In the genomic region with DNA sequence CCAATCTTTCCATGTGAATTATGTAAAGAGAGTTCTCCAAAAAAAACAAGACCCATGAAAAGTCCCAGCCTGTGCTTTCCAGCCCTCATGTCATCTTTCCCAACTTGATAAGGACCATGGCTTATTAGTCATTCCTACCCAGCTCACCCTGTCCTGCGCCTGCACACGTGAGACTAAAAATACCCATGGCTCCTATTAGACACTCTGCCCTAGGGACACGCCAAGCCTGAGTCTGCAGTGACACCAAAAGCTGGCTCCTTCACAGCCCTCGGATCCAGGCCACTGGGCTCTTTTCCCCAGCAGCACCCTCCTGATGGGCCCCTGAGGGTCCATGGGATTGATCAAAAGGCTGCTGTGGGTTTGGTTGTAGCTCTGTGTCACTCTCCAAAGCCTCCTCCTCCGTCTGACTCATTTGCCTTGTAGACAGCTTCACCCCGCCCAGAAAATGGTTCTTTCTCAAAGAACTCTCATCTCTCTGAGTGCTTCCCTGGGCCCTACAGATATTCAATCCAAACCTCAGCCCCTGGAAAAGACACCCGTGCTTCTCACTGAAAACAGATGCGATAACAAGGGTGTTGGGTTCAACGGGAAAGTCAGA, we compare ENCODE assay signal across 17 mouse cellular contexts. TPM values are rescaled to one million over a fixed set of nuclear protein-coding genes. Genes with fewer than 3 reads are reported as not detected.
DNase-seq lines count a peak whose midpoint lies in the region; ATAC-seq and TF ChIP-seq lines count a peak whose summit lies in the region.
"Had no signal": no experiment of that assay in that cellular context is flagged by ENCODE, and none has a peak within 500 bp of the region (broad histone marks: within the 10 kb centered on the region; RNA-seq: fewer than 3 reads in every experiment).

No protein-coding gene starts in this region.

- no peaks in the 10 kb centered on the region for H3K27me3 ChIP-seq in midbrain, embryonic 11.5 days (ENCODE audit: control insufficient read depth, insufficient read depth, low read length)
- H3K27me3 ChIP-seq in midbrain, postnatal 0 days (ENCODE audit: insufficient read depth, low read length) = no peaks in the 10 kb centered on the region; the same call in 1 of the 2 replicates
- no peaks in the 10 kb centered on the region for H3K27me3 ChIP-seq in heart, postnatal 0 days (ENCODE audit: control insufficient read depth, insufficient read depth, low read length)
- H3K27me3 ChIP-seq: limb, embryonic 15.5 days; neural tube, embryonic 13.5 days had no signal

- no peaks in the 10 kb centered on the region for H3K36me3 ChIP-seq in midbrain, embryonic 11.5 days (ENCODE audit: control insufficient read depth, insufficient read depth, low read length)
- no peaks in the 10 kb centered on the region for H3K36me3 ChIP-seq in midbrain, postnatal 0 days (ENCODE audit: insufficient read depth, low read length)
- H3K36me3 ChIP-seq in heart, postnatal 0 days (replicated peaks; ENCODE audit: control insufficient read depth, insufficient read depth, low read length) = no peaks in the 10 kb centered on the region
- H3K36me3 ChIP-seq: embryonic facial prominence, embryonic 12.5 days; limb, embryonic 15.5 days; neural tube, embryonic 13.5 days had no signal

- H3K9me3 ChIP-seq in midbrain, embryonic 11.5 days (ENCODE audit: control insufficient read depth, low read length) = no peaks in the 10 kb centered on the region
- H3K9me3 ChIP-seq in midbrain, postnatal 0 days (ENCODE audit: low read length) = no peaks in the 10 kb centered on the region
- H3K9me3 ChIP-seq in heart, postnatal 0 days (replicated peaks; ENCODE audit: control insufficient read depth, low read length) = no peaks in the 10 kb centered on the region
- H3K9me3 ChIP-seq: embryonic facial prominence, embryonic 12.5 days; limb, embryonic 15.5 days; neural tube, embryonic 13.5 days had no signal

- no peak overlapping the region for H3K4me3 ChIP-seq in midbrain, embryonic 11.5 days (ENCODE audit: low read depth, low read length)
- H3K4me3 ChIP-seq in midbrain, postnatal 0 days (ENCODE audit: low read depth, low read length) = no peak overlapping the region
- no peak overlapping the region for H3K4me3 ChIP-seq in heart, postnatal 0 days (ENCODE audit: low read depth, low read length)
- H3K4me3 ChIP-seq: embryonic facial prominence, embryonic 12.5 days; left cerebral cortex, adult 2 months; limb, embryonic 15.5 days; neural tube, embryonic 13.5 days had no signal

- TF ChIP-seq EP300 in heart, postnatal 0 days (IDR thresholded peaks at IDR 0.05; ENCODE audit: low read depth) = no peak

- WGBS in midbrain, embryonic 11.5 days = 88% methylated on average over 9 of the region's 9 CpGs
- 87% methylated on average over 9 of the region's 9 CpGs for WGBS in midbrain, postnatal 0 days
- 47% methylated on average over 9 of the region's 9 CpGs for WGBS in heart, postnatal 0 days

- no peak overlapping the region for H3K4me2 ChIP-seq in midbrain, embryonic 11.5 days
- H3K4me2 ChIP-seq in midbrain, postnatal 0 days (ENCODE audit: low read depth, low read length, poor library complexity, severe bottlenecking) = no peak overlapping the region
- no peak overlapping the region for H3K4me2 ChIP-seq in heart, postnatal 0 days (ENCODE audit: low read depth, low read length)
- H3K4me2 ChIP-seq: embryonic facial prominence, embryonic 12.5 days; hindbrain, embryonic 14.5 days; limb, embryonic 15.5 days; neural tube, embryonic 13.5 days had no signal

- intact Hi-C loops in gastrocnemius, postnatal 14 days (cut with DNase I; ENCODE audit: low total_unique reads) = no loop called here

- H3K4me1 ChIP-seq in midbrain, embryonic 11.5 days (ENCODE audit: control insufficient read depth, insufficient read depth, low read length) = no peaks in the 10 kb centered on the region
- no peaks in the 10 kb centered on the region for H3K4me1 ChIP-seq in midbrain, postnatal 0 days (ENCODE audit: insufficient read depth, low read length)
- peaks cover 34% of the 10 kb centered on the region for H3K4me1 ChIP-seq in heart, postnatal 0 days (ENCODE audit: control insufficient read depth, insufficient read depth)
- H3K4me1 ChIP-seq: embryonic facial prominence, embryonic 12.5 days; limb, embryonic 15.5 days had no signal

- no peak overlapping the region for H3K27ac ChIP-seq in midbrain, embryonic 11.5 days (ENCODE audit: low read depth, low read length)
- H3K27ac ChIP-seq in midbrain, postnatal 0 days (ENCODE audit: low read depth, low read length) = no peak overlapping the region
- H3K27ac ChIP-seq in heart, postnatal 0 days (ENCODE audit: low read depth) = peak overlapping the region; percentile 90
- H3K27ac ChIP-seq: embryonic facial prominence, embryonic 12.5 days; hindbrain, embryonic 14.5 days; limb, embryonic 15.5 days; neural tube, embryonic 13.5 days had no signal

- no peak overlapping the region for H3K9ac ChIP-seq in midbrain, embryonic 11.5 days (ENCODE audit: low read length)
- no peak overlapping the region for H3K9ac ChIP-seq in midbrain, postnatal 0 days (replicated peaks; ENCODE audit: low read length, poor library complexity, severe bottlenecking)
- H3K9ac ChIP-seq in heart, postnatal 0 days (replicated peaks; ENCODE audit: low read depth, low read length) = no peak overlapping the region
- H3K9ac ChIP-seq: embryonic facial prominence, embryonic 12.5 days; hindbrain, embryonic 14.5 days; limb, embryonic 15.5 days; neural tube, embryonic 13.5 days had no signal

- no peak for ATAC-seq in midbrain, embryonic 11.5 days (ENCODE audit: low FRiP score)
- no peak for ATAC-seq in midbrain, postnatal 0 days (ENCODE audit: low FRiP score)
- ATAC-seq in heart, postnatal 0 days (ENCODE audit: insufficient read depth, low read depth) = peak; percentile 94
- ATAC-seq in CD4-positive, CD25-positive, alpha-beta regulatory T cell, adult 4 months = no peak
- ATAC-seq: midbrain, embryonic 16.5 days had no signal

- TF ChIP-seq CTCF in midbrain, postnatal 0 days (IDR thresholded peaks at IDR 0.05) = no peak
- no peak for TF ChIP-seq CTCF in heart, postnatal 0 days (IDR thresholded peaks at IDR 0.05; ENCODE audit: low read depth)

- DNase-seq in midbrain, embryonic 11.5 days (ENCODE audit: low spot score, missing footprints) = peak; percentile 41
- no peak for DNase-seq in midbrain, postnatal 0 days (ENCODE audit: low spot score)
- DNase-seq in gastrocnemius, postnatal 14 days = peak; percentile 58
- peak; percentile 85 for DNase-seq in heart, postnatal 0 days (ENCODE audit: low spot score)
- DNase-seq in right cerebral cortex, postnatal 25 days = no peak
- DNase-seq in cerebellum, adult 9-10 months = no peak
- DNase-seq: kidney, adult 18-20 months; lung, adult 18-20 months; retina, postnatal 1 day had no signal

RNA-seq across cellular contexts. Expression of a gene that starts 7.6 kb away (rescaled TPM):
- polyA plus RNA-seq in midbrain, embryonic 11.5 days (2014; fragmentation: Nextera tagmentation; extraction: Ambion mirVana) = 0.18 and 0.44 TPM in 2 replicates
- 3.7 and 6.5 TPM in 2 replicates for total RNA-seq in midbrain, postnatal 0 days (2014; rRNA removed)
- 0.99 and 1.7 TPM in 2 replicates for polyA plus RNA-seq in midbrain, postnatal 0 days (2015; fragmentation: Nextera tagmentation; extraction: Ambion mirVana)
- 100 to 1,000 TPM; 124 to 167 TPM for total RNA-seq in gastrocnemius, postnatal 14 days (2021)
- total RNA-seq in heart, postnatal 0 days (2014; rRNA removed; ENCODE audit: low replicate concordance) = 1.9 and 22.1 TPM in 2 replicates
- polyA plus RNA-seq in heart, postnatal 0 days (2015; fragmentation: Nextera tagmentation; extraction: Ambion mirVana) = 1.8 and 2.1 TPM in 2 replicates
- polyA plus RNA-seq in CD4-positive, CD25-positive, alpha-beta regulatory T cell, adult 4 months (2017; shearing (Covaris generic)) = under 1 TPM; 0.31 to 0.46 TPM
- total RNA-seq: MEL had no signal

Comparison
In these comparisons a context has a peak if more than half of its experiments do, and no peak if none do; other contexts are left out.
1. DNase-seq: peak in midbrain, embryonic 11.5 days (single experiment), gastrocnemius, postnatal 14 days (single experiment) and heart, postnatal 0 days (single experiment); none in midbrain, postnatal 0 days (single experiment), right cerebral cortex, postnatal 25 days (single experiment) and cerebellum, adult 9-10 months (single experiment).